Mouse (Mus musculus) E14TG2a.4 (cell line): ENCODE results near the gene Ccdc70.

ENCODE experiments used
- H3K27me3 ChIP-seq: 2 replicates; pipeline ENCODE4 v1.6.1; 2014; ENCODE audit warnings: low read length, control low read depth; ENCODE audit not compliant: insufficient read depth
- H3K36me3 ChIP-seq: 2 replicates; pipeline ENCODE4 v1.6.1; 2014; ENCODE audit warnings: low read length, control low read depth; ENCODE audit not compliant: insufficient read depth
- H3K4me1 ChIP-seq: replicated peaks from 2 replicates; pipeline ENCODE4 v1.6.1; 2014; ENCODE audit warnings: low read depth, low read length, control low read depth
- H3K4me3 ChIP-seq: replicated peaks from 2 replicates; pipeline ENCODE4 v1.5.1; 2014; ENCODE audit warnings: mild to moderate bottlenecking, low read length
- H3K9me3 ChIP-seq: 2 replicates; pipeline ENCODE4 v1.6.1; 2014; ENCODE audit warnings: low read length, control low read depth
- CTCF ChIP-seq: conservative IDR thresholded peaks from 2 replicates; pipeline ENCODE4 v1.5.1; 2014; ENCODE audit warnings: low read length
- NANOG ChIP-seq: IDR thresholded peaks from 2 replicates; pipeline ENCODE4 v1.6.1; 2014; ENCODE audit warnings: borderline replicate concordance, low read length, mixed read lengths
- POU5F1 ChIP-seq: IDR thresholded peaks from 2 replicates; pipeline ENCODE4 v1.6.1; 2014; ENCODE audit warnings: low read length, borderline replicate concordance

Ccdc70 gene

DNA sequence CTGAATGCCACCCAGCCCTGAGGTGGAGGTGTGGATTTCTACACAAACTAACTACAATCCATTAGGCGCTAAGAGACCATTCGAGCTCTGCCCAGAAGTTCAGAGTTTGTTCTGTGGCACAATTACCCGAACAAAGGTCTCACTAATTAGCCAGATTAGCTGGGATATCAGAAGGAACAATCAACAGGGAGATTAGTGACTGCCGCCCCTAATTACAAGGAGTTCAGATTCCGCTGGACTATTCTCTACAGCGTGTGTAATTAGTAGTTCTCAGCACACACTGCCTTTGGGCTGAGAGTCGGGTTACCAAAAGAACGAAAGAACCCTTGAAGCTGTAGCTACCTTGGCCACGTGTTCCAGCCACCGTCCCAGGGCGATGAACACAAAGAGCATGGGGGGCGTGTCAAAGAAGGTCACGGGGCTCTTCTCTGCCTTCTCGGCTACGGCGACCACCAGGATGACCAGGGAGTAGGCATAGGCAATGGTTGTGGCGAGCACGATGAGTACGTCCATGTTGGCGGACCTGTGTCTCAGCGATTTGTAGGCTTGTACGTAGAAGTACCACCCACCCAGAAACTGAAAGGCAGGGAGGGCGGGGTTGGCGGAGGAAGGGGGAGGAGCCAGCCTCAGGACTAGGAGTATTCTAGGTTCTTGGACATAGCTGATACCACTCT is 43.6 kb downstream of the Ccdc70 start:
- H3K4me1 ChIP-seq = peaks cover 10% of the 10 kb centered on the region
- H3K4me3 ChIP-seq = no peak overlapping the region
- TF ChIP-seq NANOG (peak; percentile 67), POU5F1 (no peak), CTCF (no peak)
- H3K9me3 ChIP-seq = no peaks in the 10 kb centered on the region
- H3K36me3 ChIP-seq = no peaks in the 10 kb centered on the region
- peaks cover 19% of the 10 kb centered on the region for H3K27me3 ChIP-seq

DNA sequence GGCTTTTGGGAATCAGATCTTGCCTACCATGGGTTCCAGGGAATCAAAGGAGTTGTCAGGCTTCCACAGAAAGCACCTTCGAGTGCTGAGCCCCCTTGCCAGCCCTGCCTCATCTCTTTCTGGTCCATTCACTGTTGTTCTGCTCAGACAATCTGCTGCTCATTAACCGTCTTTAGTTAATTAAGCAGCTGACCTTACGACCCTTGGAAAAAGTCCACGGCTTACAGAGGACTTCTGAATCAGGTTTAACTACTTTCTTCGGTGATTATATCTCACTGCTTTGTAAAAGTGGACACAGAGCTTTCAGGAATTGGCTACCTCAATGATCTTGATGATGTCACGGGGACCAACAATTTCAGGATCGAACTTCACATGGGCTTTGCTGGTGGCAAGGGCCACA is 48.2 kb downstream of the Ccdc70 start:
- Histone ChIP-seq H3K27me3 (peaks cover 12% of the 10 kb centered on the region), H3K4me1 (peaks cover 7% of the 10 kb centered on the region), H3K4me3 (no peak overlapping the region), H3K36me3 (no peaks in the 10 kb centered on the region), H3K9me3 (no peaks in the 10 kb centered on the region)
- TF ChIP-seq NANOG (no peak), CTCF (no peak), POU5F1 (no peak)

DNA sequence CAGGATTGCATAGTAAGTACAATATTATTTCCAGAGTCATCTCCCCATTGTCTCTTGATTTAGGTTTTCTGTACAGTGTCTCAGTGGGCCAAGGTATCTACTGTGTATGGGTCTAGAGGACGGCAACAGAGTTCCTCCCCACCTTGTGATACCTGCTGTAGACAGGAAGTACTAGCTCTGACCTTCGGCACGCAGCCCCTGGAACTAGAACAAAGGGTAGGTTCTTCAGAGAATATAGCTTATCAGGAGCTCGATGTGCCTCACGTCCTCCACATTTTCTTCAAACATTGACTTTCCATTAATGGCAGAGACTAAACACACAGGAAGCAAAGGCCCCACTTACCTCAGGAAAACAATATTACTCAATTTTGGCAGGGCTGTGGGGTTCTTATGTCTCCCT is 49.9 kb downstream of the Ccdc70 start:
- Histone ChIP-seq H3K27me3 (peaks cover 10% of the 10 kb centered on the region), H3K4me3 (no peak overlapping the region), H3K36me3 (no peaks in the 10 kb centered on the region), H3K4me1 (no peaks in the 10 kb centered on the region; the same call in 1 of the 2 replicates), H3K9me3 (no peaks in the 10 kb centered on the region)
- no peak for TF ChIP-seq NANOG

DNA sequence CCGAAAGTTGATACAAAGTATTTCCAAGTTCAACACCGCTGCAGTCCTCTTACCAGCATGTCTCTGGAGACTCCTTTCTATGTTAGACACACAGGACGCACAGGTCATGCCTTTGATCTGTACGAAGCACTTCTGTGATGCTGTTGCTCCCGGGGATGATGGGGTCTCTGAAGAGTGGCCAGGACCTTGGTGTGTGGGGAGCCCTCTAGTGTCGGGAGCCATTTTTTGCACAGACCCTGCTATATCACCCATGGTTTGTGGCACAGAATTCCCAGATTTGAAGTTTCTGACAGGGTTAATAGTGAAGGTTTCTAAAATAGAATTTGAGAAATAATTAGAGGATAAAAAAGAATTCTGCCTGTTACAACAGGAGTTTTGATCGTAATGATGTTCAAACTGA is 52.7 kb downstream of the Ccdc70 start:
- Histone ChIP-seq H3K4me3 (no peak overlapping the region), H3K9me3 (no peaks in the 10 kb centered on the region), H3K36me3 (no peaks in the 10 kb centered on the region), H3K4me1 (no peaks in the 10 kb centered on the region), H3K27me3 (0 out of 2 replicates have a peak, but pooled peaks cover 4% of the 10 kb centered on the region)
- TF ChIP-seq NANOG = no peak
- no peak for TF ChIP-seq POU5F1
- peak; percentile 34 for TF ChIP-seq CTCF
